Mouse (Mus musculus) thymus, adult 2 months (tissue): ENCODE data around the gene Slc7a8.

ENCODE experiments used
- CTCF ChIP-seq: fragments of 200-500 bp; IDR thresholded peaks from 2 replicates; pipeline ENCODE4 v1.5.1; 2012; ENCODE audit warnings: mild to moderate bottlenecking, control low read depth, low read length, moderate library complexity, borderline replicate concordance; ENCODE audit not compliant: control insufficient read depth, poor library complexity, insufficient read depth; ENCODE audit errors: extremely low read depth
- POLR2A ChIP-seq: fragments of 200-500 bp; IDR thresholded peaks from 2 replicates; pipeline ENCODE4 v1.6.1; 2012; ENCODE audit warnings: mild to moderate bottlenecking, low read length, control low read depth, moderate library complexity; ENCODE audit not compliant: control insufficient read depth, poor library complexity, insufficient read depth; ENCODE audit errors: extremely low read depth

DNA sequence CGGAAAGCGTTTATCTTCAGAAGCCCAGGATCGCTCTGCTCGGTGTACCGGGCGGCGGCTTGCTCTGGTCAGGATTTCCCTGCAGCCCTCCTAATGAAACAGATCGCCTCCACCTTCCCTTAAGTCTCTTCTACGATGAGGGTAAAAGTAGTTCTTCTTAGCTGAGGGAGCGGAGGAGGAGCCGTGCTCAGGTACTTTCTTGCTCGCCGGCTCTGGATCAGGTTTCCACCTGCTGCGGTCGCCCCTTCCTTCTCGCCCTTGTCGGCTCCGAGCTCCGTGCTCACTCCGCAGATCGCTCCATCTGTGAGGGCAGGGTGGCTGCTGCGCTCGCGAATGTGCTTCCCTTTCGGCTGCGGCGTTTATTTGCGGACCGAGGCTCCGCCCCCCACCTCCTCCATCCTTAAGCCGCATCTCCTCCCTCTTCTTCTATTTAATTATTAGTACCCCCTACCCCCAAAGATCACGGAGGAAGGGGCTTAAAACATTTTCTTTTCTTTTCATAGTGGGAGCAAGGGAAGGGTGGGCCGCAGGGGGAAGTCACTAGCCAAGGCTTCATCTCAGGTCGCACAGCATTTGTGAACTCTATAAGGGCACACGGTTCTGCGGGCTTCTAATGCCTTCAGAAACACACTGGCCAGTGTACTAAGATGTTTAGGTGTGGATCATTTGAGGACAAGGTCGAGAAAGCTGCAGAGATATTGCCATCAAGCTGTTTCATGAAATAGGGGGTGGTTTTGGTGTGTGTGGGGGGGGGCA lies at the start of gene Slc7a8:
- TF ChIP-seq CTCF (no peak), POLR2A (no peak)
